Comparison of ENCODE assay signal across 14 mouse cellular contexts in the genomic region with DNA sequence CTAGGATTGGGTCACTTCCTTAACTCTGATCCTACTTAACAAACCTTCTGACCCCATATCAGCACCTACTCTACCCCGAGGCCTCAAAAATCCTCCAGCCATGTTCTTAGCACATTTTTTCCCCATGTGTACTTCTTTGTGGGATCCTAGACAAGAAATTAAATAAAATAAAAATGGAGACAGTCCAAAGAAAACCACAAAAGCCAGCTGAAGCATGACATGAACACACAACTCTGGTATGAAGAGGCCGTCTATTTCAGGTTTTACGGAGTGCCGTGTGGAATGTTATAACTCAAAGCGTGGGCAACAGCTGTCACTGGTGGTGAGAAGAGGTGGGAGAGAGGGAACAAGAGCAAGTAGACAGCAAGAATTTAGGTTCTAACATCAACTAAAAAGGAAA. TPM values are rescaled to one million over a fixed set of nuclear protein-coding genes. Genes with fewer than 3 reads are reported as not detected.
"Had no signal": no experiment of that assay in that cellular context is flagged by ENCODE, and none has a peak within 500 bp of the region (broad histone marks: within the 10 kb centered on the region; RNA-seq: fewer than 3 reads in every experiment).

No protein-coding gene starts in this region.

- H3K27ac ChIP-seq: limb, embryonic 13.5 days; liver, embryonic 14.5 days; midbrain, embryonic 13.5 days; neural tube, embryonic 15.5 days had no signal

- DNase-seq: kidney, adult 2 months; kidney, postnatal 25 days; layer of hippocampus, adult 9-11 months; left cerebral cortex, postnatal 4 days; right cerebral cortex, postnatal 4 days; spleen, adult 18-20 months; thymus, adult 2 months; thymus, postnatal 25 days had no signal

- H3K27me3 ChIP-seq: limb, embryonic 13.5 days; midbrain, embryonic 13.5 days; neural tube, embryonic 15.5 days had no signal

- H3K4me1 ChIP-seq: limb, embryonic 13.5 days; midbrain, embryonic 13.5 days; neural tube, embryonic 15.5 days had no signal

- H3K4me3 ChIP-seq: limb, embryonic 13.5 days; midbrain, embryonic 13.5 days; neural tube, embryonic 15.5 days had no signal

- H3K9me3 ChIP-seq: limb, embryonic 13.5 days; midbrain, embryonic 13.5 days; neural tube, embryonic 15.5 days had no signal

RNA-seq across cellular contexts. Expression of gene Lrrc39, which starts 11.4 kb away (rescaled TPM):
- total RNA-seq: left cerebral cortex, postnatal 4 days; midbrain, postnatal 0 days had no signal
- polyA plus RNA-seq: testis, adult 2 months had no signal
